In the genomic region with DNA sequence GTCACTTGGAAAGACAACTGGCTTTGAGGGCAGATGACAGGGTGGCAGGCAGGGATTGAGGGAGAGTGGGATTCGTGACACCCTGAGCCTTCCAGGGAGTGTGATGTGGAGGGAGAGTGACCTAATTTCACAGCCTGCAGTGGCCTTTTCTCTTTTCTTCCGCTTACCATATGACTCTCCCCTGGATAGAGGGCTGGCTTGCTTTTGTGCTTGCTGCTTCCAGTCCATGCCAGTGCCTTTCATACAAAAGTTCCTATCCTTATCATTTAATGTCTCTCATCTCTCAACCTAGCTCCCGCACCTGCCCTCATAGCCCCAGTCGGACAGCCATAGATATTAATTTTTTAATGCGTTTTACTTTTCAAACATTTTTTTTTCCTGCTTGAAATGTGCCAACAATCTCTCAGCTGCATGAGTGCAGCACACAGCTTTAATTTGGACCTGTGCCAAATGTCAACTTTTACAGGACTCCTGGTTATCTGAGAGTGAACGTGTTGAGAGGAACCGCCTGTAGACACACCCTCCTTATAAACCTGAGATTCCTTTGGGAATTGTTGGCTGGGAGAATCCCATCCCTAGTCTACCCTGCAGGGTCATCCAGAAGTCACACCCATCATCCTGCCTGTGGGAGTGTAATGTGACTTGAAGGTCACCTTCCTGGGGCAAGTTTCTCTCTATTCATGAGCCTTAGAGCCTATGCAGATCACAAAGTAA, we compare ENCODE assay signal across 13 mouse cellular contexts.
DNase-seq lines count a peak whose midpoint lies in the region; ATAC-seq lines count a peak whose summit lies in the region.
"Had no signal": no experiment of that assay in that cellular context is flagged by ENCODE, and none has a peak within 500 bp of the region (broad histone marks: within the 10 kb centered on the region; RNA-seq: fewer than 3 reads in every experiment).

No protein-coding gene starts in this region.

- DNase-seq in kidney, adult 9 months, result peak; percentile 9
- no peak for DNase-seq in kidney, adult 11 months
- DNase-seq in ES-CJ7 (ENCODE audit: low read depth, low spot score), result peak; percentile 64
- peak; percentile 70 for DNase-seq in R1 (ENCODE audit: low read depth, low spot score)
- no peak for DNase-seq in right cerebral cortex, postnatal 36 days (ENCODE audit: low spot score in 2 of 2)
- DNase-seq: adrenal gland, postnatal 10 days; right cerebral cortex, postnatal 25 days had no signal

- whole genome bisulfite sequencing in intestine, embryonic 16.5 days, result 58% methylated on average over 7 of the region's 7 CpGs

- no peak overlapping the region for H3K4me2 ChIP-seq in intestine, embryonic 16.5 days (ENCODE audit: low read depth, low read length)
- H3K4me2 ChIP-seq: limb, embryonic 12.5 days had no signal

- peak; percentile 98 for ATAC-seq in intestine, embryonic 16.5 days
- ATAC-seq in monocyte, adult 5-6 weeks (replicated peaks; ENCODE audit: insufficient number of reproducible peaks, low FRiP score, low TSS enrichment, poor library complexity, severe bottlenecking), result no peak
- ATAC-seq: hindbrain, postnatal 0 days had no signal

- H3K4me1 ChIP-seq in intestine, embryonic 16.5 days (ENCODE audit: control insufficient read depth, insufficient read depth, low read length), result no peaks in the 10 kb centered on the region
- H3K4me1 ChIP-seq: limb, embryonic 12.5 days had no signal

- no peaks in the 10 kb centered on the region for H3K36me3 ChIP-seq in intestine, embryonic 16.5 days (ENCODE audit: control insufficient read depth, insufficient read depth, low read length)
- H3K36me3 ChIP-seq: limb, embryonic 12.5 days had no signal

- H3K27me3 ChIP-seq in intestine, embryonic 16.5 days (replicated peaks; ENCODE audit: control insufficient read depth, insufficient read depth, low read length), result no peaks in the 10 kb centered on the region
- H3K27me3 ChIP-seq: CH12.LX; limb, embryonic 12.5 days had no signal

- H3K27ac ChIP-seq in intestine, embryonic 16.5 days (ENCODE audit: low read length), result no peak overlapping the region
- H3K27ac ChIP-seq: hindbrain, postnatal 0 days; limb, embryonic 12.5 days had no signal

- no peak overlapping the region for H3K4me3 ChIP-seq in intestine, embryonic 16.5 days (ENCODE audit: low read length)
- H3K4me3 ChIP-seq: limb, embryonic 12.5 days; myocyte had no signal

- H3K9me3 ChIP-seq in intestine, embryonic 16.5 days (ENCODE audit: control insufficient read depth, low read length), result no peaks in the 10 kb centered on the region
- H3K9me3 ChIP-seq: limb, embryonic 12.5 days had no signal

- no peak overlapping the region for H3K9ac ChIP-seq in intestine, embryonic 16.5 days (ENCODE audit: low read depth, low read length)
- H3K9ac ChIP-seq: limb, embryonic 12.5 days had no signal

Comparison
In these comparisons a context has a peak if more than half of its experiments do, and no peak if none do; other contexts are left out.
1. DNase-seq: peak in kidney, adult 9 months (single experiment), ES-CJ7 (single experiment) and R1 (single experiment); none in kidney, adult 11 months (single experiment) and right cerebral cortex, postnatal 36 days (0 of 2).